In the genomic region with DNA sequence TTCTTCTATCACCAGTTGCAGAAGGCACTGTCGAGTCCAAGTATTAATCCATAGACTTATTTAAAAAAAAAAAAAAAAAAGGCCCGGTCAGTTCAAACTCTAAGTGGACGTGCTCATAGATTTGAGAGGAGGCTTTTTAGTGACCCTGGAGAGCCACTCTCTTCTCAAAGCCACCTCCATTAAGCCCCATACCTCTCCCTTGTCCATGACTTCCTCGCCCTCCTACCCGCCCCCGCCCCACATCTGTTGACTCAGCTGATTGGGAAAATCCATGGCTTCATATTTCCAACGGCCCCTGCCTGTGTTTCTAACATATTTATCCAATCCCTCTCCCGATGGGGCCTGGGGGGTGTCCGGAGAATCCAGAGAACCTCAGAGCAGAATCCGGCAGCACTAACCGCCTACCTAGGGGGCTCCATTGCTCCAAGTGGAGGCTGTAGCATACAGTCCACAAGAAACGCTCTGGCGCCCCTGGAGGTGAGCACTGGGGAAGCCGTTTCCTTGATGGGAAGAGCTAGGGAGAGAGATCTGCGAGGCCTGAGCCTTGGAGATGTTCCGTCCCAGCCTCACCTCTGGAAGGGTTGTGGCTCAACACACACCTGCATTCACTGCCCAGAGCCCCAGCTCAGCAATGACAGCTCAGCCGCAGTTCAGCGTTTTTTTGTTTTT, we compare ENCODE assay signal across 8 mouse cellular contexts.
DNase-seq lines count a peak whose midpoint lies in the region; ATAC-seq and TF ChIP-seq lines count a peak whose summit lies in the region.

No protein-coding gene starts in this region.

- no peak for TF ChIP-seq POLR2A in limb, embryonic 14.5 days (IDR thresholded peaks at IDR 0.05; ENCODE audit: borderline replicate concordance, extremely low read depth, insufficient read depth, insufficient read length)

- H3K4me3 ChIP-seq in limb, embryonic 14.5 days (replicated peaks; ENCODE audit: low read length) = no peak overlapping the region
- no peak overlapping the region for H3K4me3 ChIP-seq in midbrain, embryonic 15.5 days
- no peak overlapping the region for H3K4me3 ChIP-seq in stomach, embryonic 14.5 days (ENCODE audit: low read depth, low read length)

- H3K4me2 ChIP-seq in limb, embryonic 14.5 days (replicated peaks; ENCODE audit: low read depth, low read length, severe bottlenecking) = peak overlapping the region; percentile 7; the same call in 1 of the 2 replicates
- H3K4me2 ChIP-seq in midbrain, embryonic 15.5 days = peak overlapping the region; percentile 25; the same call in 1 of the 2 replicates
- H3K4me2 ChIP-seq in stomach, embryonic 14.5 days (replicated peaks; ENCODE audit: low read depth, low read length) = peak overlapping the region; percentile 22; the same call in 1 of the 2 replicates

- H3K9ac ChIP-seq in limb, embryonic 14.5 days (ENCODE audit: low read depth, low read length, severe bottlenecking) = no peak overlapping the region
- no peak overlapping the region for H3K9ac ChIP-seq in midbrain, embryonic 15.5 days
- no peak overlapping the region for H3K9ac ChIP-seq in stomach, embryonic 14.5 days (replicated peaks; ENCODE audit: low read depth, low read length)

- no peaks in the 10 kb centered on the region for H3K9me3 ChIP-seq in limb, embryonic 14.5 days (ENCODE audit: control insufficient read depth, low read length)
- H3K9me3 ChIP-seq in midbrain, embryonic 15.5 days = no peaks in the 10 kb centered on the region
- H3K9me3 ChIP-seq in stomach, embryonic 14.5 days (ENCODE audit: control insufficient read depth, low read depth, low read length) = no peaks in the 10 kb centered on the region

- 38% methylated on average over 18 of the region's 18 CpGs for WGBS in limb, embryonic 14.5 days
- WGBS in midbrain, embryonic 15.5 days = 31% methylated on average over 18 of the region's 18 CpGs
- WGBS in stomach, embryonic 14.5 days = 26% methylated on average over 18 of the region's 18 CpGs

- no peaks in the 10 kb centered on the region for H3K27me3 ChIP-seq in limb, embryonic 14.5 days (ENCODE audit: control insufficient read depth, insufficient read depth, low read length)
- no peaks in the 10 kb centered on the region for H3K27me3 ChIP-seq in midbrain, embryonic 15.5 days (replicated peaks)
- no peaks in the 10 kb centered on the region for H3K27me3 ChIP-seq in stomach, embryonic 14.5 days (ENCODE audit: control insufficient read depth, insufficient read depth, low read length)

- no peaks in the 10 kb centered on the region for H3K36me3 ChIP-seq in limb, embryonic 14.5 days (ENCODE audit: control insufficient read depth, insufficient read depth, low read length)
- no peaks in the 10 kb centered on the region for H3K36me3 ChIP-seq in midbrain, embryonic 15.5 days (replicated peaks)
- H3K36me3 ChIP-seq in stomach, embryonic 14.5 days (ENCODE audit: control insufficient read depth, insufficient read depth, low read length) = no peaks in the 10 kb centered on the region

- DNase-seq in urinary bladder, postnatal 14 days (ENCODE audit: low spot score) = peak; percentile 69
- no peak for DNase-seq in urinary bladder, adult 18-20 months (ENCODE audit: low spot score in 2 of 2)
- DNase-seq in gastrocnemius, postnatal 25 days = peak; percentile 53
- DNase-seq in induced T-regulatory cell, adult 2 months (ENCODE audit: low read depth) = peak; percentile 59
- peak; percentile 82 for DNase-seq in limb, embryonic 14.5 days (ENCODE audit: low spot score)

- peak; percentile 94 for ATAC-seq in common myeloid progenitor, adult 5-6 weeks (replicated peaks; ENCODE audit: low read depth, poor library complexity, severe bottlenecking)
- ATAC-seq in limb, embryonic 14.5 days (ENCODE audit: low FRiP score, low read depth) = peak; percentile 71
- ATAC-seq in midbrain, embryonic 15.5 days (replicated peaks) = peak; percentile 79
- peak; percentile 76; the same call in 1 of the 2 replicates for ATAC-seq in stomach, embryonic 14.5 days (ENCODE audit: insufficient number of reproducible peaks, insufficient read depth, low FRiP score, low read depth)

- H3K4me1 ChIP-seq in limb, embryonic 14.5 days (ENCODE audit: control insufficient read depth, insufficient read depth, low read length) = peaks cover 30% of the 10 kb centered on the region
- peaks cover 3% of the 10 kb centered on the region; the same call in 1 of the 2 replicates for H3K4me1 ChIP-seq in midbrain, embryonic 15.5 days
- 0 out of 2 replicates have a peak, but pooled peaks cover 2% of the 10 kb centered on the region for H3K4me1 ChIP-seq in stomach, embryonic 14.5 days (ENCODE audit: control insufficient read depth, insufficient read depth, low read length)

- H3K27ac ChIP-seq in limb, embryonic 14.5 days (replicated peaks; ENCODE audit: low read depth, low read length) = no peak overlapping the region
- H3K27ac ChIP-seq in midbrain, embryonic 15.5 days = no peak overlapping the region
- no peak overlapping the region for H3K27ac ChIP-seq in stomach, embryonic 14.5 days (ENCODE audit: low read length)

Comparison
In these comparisons a context has a peak if more than half of its experiments do, and no peak if none do; other contexts are left out.
1. DNase-seq: peak in urinary bladder, postnatal 14 days (single experiment), gastrocnemius, postnatal 25 days (single experiment), induced T-regulatory cell, adult 2 months (single experiment) and limb, embryonic 14.5 days (single experiment); none in urinary bladder, adult 18-20 months (0 of 2).
2. Peak in every context shown above with its lines, with median percentiles within 50 percentile points of each other: ATAC-seq and H3K4me2 ChIP-seq.